Comparison of ENCODE assay signal across 20 mouse cellular contexts in the genomic region with DNA sequence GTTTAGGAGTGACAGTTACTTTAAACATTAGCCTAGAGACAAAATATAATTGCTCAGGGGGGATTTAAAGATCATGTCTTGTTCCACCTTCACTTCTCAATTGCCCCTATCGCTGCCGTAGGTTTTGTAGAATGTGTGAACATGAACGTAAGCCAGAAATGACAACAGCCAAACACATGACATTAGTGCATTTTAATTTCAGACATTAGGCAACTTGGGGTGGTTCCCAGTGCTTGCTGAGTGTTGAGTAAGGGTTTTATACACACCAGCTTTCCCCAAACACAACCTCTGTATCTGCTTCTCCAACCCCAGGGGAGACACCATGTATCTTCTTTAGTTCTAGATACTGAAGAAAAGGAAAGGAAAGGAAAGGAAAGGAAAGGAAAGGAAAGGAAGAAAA. TPM values are rescaled to one million over a fixed set of nuclear protein-coding genes. Genes with fewer than 3 reads are reported as not detected.
DNase-seq lines count a peak whose midpoint lies in the region; ATAC-seq and TF ChIP-seq lines count a peak whose summit lies in the region.
"Had no signal": no experiment of that assay in that cellular context is flagged by ENCODE, and none has a peak within 500 bp of the region (broad histone marks: within the 10 kb centered on the region; RNA-seq: fewer than 3 reads in every experiment).

No protein-coding gene starts in this region.

- DNase-seq in forebrain, embryonic 14.5 days (ENCODE audit: low spot score) = peak; percentile 19
- DNase-seq in heart, postnatal 14 days = peak; percentile 9 to 16
- DNase-seq in heart, postnatal 25 days (ENCODE audit: low spot score) = no peak
- DNase-seq in lung, postnatal 14 days = peak; percentile 8
- DNase-seq in lung, adult 2 months = no peak
- peak; percentile 18 for DNase-seq in skeletal muscle tissue, adult 2 months (ENCODE audit: low read depth, low spot score)
- no peak for DNase-seq in midbrain, postnatal 0 days (ENCODE audit: low spot score)
- DNase-seq: cerebellum, adult 11-12 months; cerebellum, postnatal 14 days; kidney, adult 18-20 months; kidney, postnatal 36 days; right cerebral cortex, postnatal 4 days; thymus, postnatal 25 days had no signal

- WGBS in forebrain, embryonic 14.5 days = 65% methylated on average over 3 of the region's 3 CpGs
- 79% methylated on average over 3 of the region's 3 CpGs for WGBS in forebrain, embryonic 12.5 days
- 52% methylated on average over 3 of the region's 3 CpGs for WGBS in lung, adult 2 months
- 61% methylated on average over 3 of the region's 3 CpGs for WGBS in midbrain, postnatal 0 days

- H3K9me3 ChIP-seq in forebrain, embryonic 14.5 days (replicated peaks; ENCODE audit: control insufficient read depth, low read length) = no peaks in the 10 kb centered on the region
- H3K9me3 ChIP-seq in forebrain, embryonic 12.5 days = no peaks in the 10 kb centered on the region
- no peaks in the 10 kb centered on the region for H3K9me3 ChIP-seq in midbrain, postnatal 0 days (ENCODE audit: low read length)
- H3K9me3 ChIP-seq: embryonic facial prominence, embryonic 13.5 days; liver, embryonic 15.5 days; neural tube, embryonic 12.5 days had no signal

- H3K4me3 ChIP-seq in forebrain, embryonic 14.5 days (ENCODE audit: low read depth, low read length) = no peak overlapping the region
- no peak overlapping the region for H3K4me3 ChIP-seq in forebrain, embryonic 12.5 days (replicated peaks)
- no peak overlapping the region for H3K4me3 ChIP-seq in lung, adult 2 months (replicated peaks; ENCODE audit: extremely low read depth, low read depth, low read length)
- no peak overlapping the region for H3K4me3 ChIP-seq in midbrain, postnatal 0 days (ENCODE audit: low read depth, low read length)
- H3K4me3 ChIP-seq: neural tube, embryonic 12.5 days had no signal

- 0 out of 2 replicates have a peak, but pooled peaks cover 3% of the 10 kb centered on the region for H3K27me3 ChIP-seq in forebrain, embryonic 14.5 days (replicated peaks; ENCODE audit: control insufficient read depth, insufficient read depth, low read length)
- peaks cover 24% of the 10 kb centered on the region for H3K27me3 ChIP-seq in forebrain, embryonic 12.5 days
- peaks cover 10% of the 10 kb centered on the region; the same call in 1 of the 2 replicates for H3K27me3 ChIP-seq in midbrain, postnatal 0 days (ENCODE audit: insufficient read depth, low read length)
- H3K27me3 ChIP-seq: CH12.LX had no signal

- TF ChIP-seq POLR2A in lung, adult 2 months (IDR thresholded peaks at IDR 0.05; ENCODE audit: borderline replicate concordance, extremely low read depth, low read depth, low read length) = no peak

- ATAC-seq in forebrain, embryonic 14.5 days = no peak
- ATAC-seq in forebrain, embryonic 12.5 days (ENCODE audit: low FRiP score) = no peak
- ATAC-seq in midbrain, postnatal 0 days (ENCODE audit: low FRiP score) = no peak

- H3K4me2 ChIP-seq in forebrain, embryonic 14.5 days (ENCODE audit: low read length) = no peak overlapping the region
- H3K4me2 ChIP-seq in forebrain, embryonic 12.5 days = no peak overlapping the region
- H3K4me2 ChIP-seq in midbrain, postnatal 0 days (ENCODE audit: low read depth, low read length, poor library complexity, severe bottlenecking) = no peak overlapping the region

- intact Hi-C loops in heart, postnatal 14 days (cut with DNase I) = loop anchor here (5.0 kb wide), 3 partner anchors 42 to 497 kb away; no protein-coding TSS in a partner anchor
- intact Hi-C loops in heart, postnatal 25 days (cut with DNase I) = loop anchor here (2.0 to 10.0 kb wide), 3 partner anchors 27 to 499 kb away; no protein-coding TSS in a partner anchor

- no peaks in the 10 kb centered on the region for H3K36me3 ChIP-seq in forebrain, embryonic 14.5 days (ENCODE audit: control insufficient read depth, insufficient read depth, low read length)
- no peaks in the 10 kb centered on the region for H3K36me3 ChIP-seq in forebrain, embryonic 12.5 days (replicated peaks)
- H3K36me3 ChIP-seq in midbrain, postnatal 0 days (ENCODE audit: insufficient read depth, low read length) = no peaks in the 10 kb centered on the region
- H3K36me3 ChIP-seq: embryonic facial prominence, embryonic 13.5 days; liver, embryonic 15.5 days; neural tube, embryonic 12.5 days had no signal

- 0 out of 2 replicates have a peak, but pooled peaks cover 4% of the 10 kb centered on the region for H3K4me1 ChIP-seq in forebrain, embryonic 14.5 days (ENCODE audit: control insufficient read depth, insufficient read depth, low read length)
- H3K4me1 ChIP-seq in forebrain, embryonic 12.5 days = peaks cover 14% of the 10 kb centered on the region
- H3K4me1 ChIP-seq in lung, adult 2 months (ENCODE audit: control insufficient read depth, insufficient read depth, low read length) = no peaks in the 10 kb centered on the region
- H3K4me1 ChIP-seq in midbrain, postnatal 0 days (ENCODE audit: insufficient read depth, low read length) = no peaks in the 10 kb centered on the region
- H3K4me1 ChIP-seq: liver, embryonic 15.5 days had no signal

- no peak for TF ChIP-seq CTCF in lung, adult 2 months (IDR thresholded peaks at IDR 0.05; ENCODE audit: insufficient read depth, low read length)
- TF ChIP-seq CTCF in midbrain, postnatal 0 days (IDR thresholded peaks at IDR 0.05) = no peak

- no peak overlapping the region for H3K27ac ChIP-seq in forebrain, embryonic 14.5 days (ENCODE audit: low read depth, low read length)
- H3K27ac ChIP-seq in forebrain, embryonic 12.5 days = no peak overlapping the region
- H3K27ac ChIP-seq in midbrain, postnatal 0 days (ENCODE audit: low read depth, low read length) = no peak overlapping the region
- H3K27ac ChIP-seq: embryonic facial prominence, embryonic 13.5 days; heart, adult 2 months; liver, embryonic 15.5 days; neural tube, embryonic 12.5 days had no signal

- H3K9ac ChIP-seq in forebrain, embryonic 14.5 days (ENCODE audit: low read length) = no peak overlapping the region
- no peak overlapping the region for H3K9ac ChIP-seq in forebrain, embryonic 12.5 days
- no peak overlapping the region for H3K9ac ChIP-seq in midbrain, postnatal 0 days (replicated peaks; ENCODE audit: low read length, poor library complexity, severe bottlenecking)
- H3K9ac ChIP-seq: embryonic facial prominence, embryonic 13.5 days; liver, embryonic 15.5 days; neural tube, embryonic 12.5 days had no signal

RNA-seq across cellular contexts. Expression of a gene that starts 1.1 kb away (rescaled TPM):
- 0.98 and 2.2 TPM in 2 replicates for polyA plus RNA-seq in forebrain, embryonic 14.5 days (2014; fragmentation: Nextera tagmentation; extraction: Ambion mirVana)
- 1.7 and 2.3 TPM in 2 replicates for polyA plus RNA-seq in forebrain, embryonic 12.5 days (2016; fragmentation: Nextera tagmentation; extraction: Ambion mirVana)
- total RNA-seq in heart, postnatal 14 days (2021) = 10 to 100 TPM; 16.6 to 22.0 TPM
- 10 to 100 TPM; 20.7 to 24.4 TPM for total RNA-seq in heart, postnatal 25 days (2021)
- polyA plus RNA-seq in lung, adult 2 months (2012; rRNA removed) = 2.7 and 4.8 TPM in 2 replicates
- total RNA-seq in midbrain, postnatal 0 days (2014; rRNA removed) = 57.3 and 61.6 TPM in 2 replicates
- 16.7 and 17.4 TPM in 2 replicates for polyA plus RNA-seq in midbrain, postnatal 0 days (2015; fragmentation: Nextera tagmentation; extraction: Ambion mirVana)
- total RNA-seq: CH12.LX, MEL had no signal

Comparison
In these comparisons a context has a peak if more than half of its experiments do, and no peak if none do; other contexts are left out.
1. DNase-seq: peak in forebrain, embryonic 14.5 days (single experiment), heart, postnatal 14 days (2 of 2), lung, postnatal 14 days (single experiment) and skeletal muscle tissue, adult 2 months (single experiment); none in heart, postnatal 25 days (single experiment), lung, adult 2 months (single experiment) and midbrain, postnatal 0 days (single experiment).